Mouse (Mus musculus) right cerebral cortex, postnatal 4 days (tissue): Measurements from ENCODE around the gene Kcnmb1.

ENCODE experiments used
- DNase-seq: peaks from one replicate; pipeline ENCODE4 v3.0.0-alpha.2; 2022

Kcnmb1 gene

DNA sequence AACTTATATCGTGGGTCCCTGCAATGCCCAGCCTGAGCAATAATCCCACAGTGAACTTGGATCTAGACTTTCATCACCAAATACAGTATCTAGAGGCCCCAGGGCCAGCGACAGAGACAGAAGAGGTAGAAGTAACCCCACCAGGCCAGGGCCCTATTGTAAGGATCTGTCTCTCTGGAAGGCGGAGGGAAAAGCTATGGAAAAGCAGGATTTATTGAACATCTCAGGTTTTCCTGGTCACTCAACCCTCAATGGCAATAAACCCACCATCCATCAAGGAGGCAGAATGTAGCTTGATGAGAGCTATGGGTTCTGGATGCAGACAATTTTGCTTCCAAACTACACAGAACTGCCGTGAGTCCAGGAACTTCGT is 39.8 kb downstream of the Kcnmb1 start:
- DNase-seq: no peak

DNA sequence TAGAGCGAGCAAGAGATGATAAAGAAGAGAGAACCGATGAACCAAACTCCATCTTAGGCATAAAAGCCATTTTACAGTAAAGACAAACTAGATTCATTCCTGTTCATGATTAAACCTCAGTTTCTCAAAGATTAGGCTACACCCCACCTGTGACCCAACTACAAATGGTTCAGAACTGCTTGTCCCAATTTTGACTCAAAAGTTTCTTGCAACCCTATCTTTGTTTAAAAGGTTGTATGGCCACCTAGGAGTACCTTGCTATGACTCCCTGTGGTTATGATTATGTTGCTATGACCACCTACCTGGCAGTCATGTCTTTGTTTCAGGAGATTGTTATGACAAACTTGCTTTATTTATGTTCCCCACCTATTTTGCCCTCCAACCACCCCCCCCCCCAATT is 44.8 kb downstream of the Kcnmb1 start:
- no peak for DNase-seq

DNA sequence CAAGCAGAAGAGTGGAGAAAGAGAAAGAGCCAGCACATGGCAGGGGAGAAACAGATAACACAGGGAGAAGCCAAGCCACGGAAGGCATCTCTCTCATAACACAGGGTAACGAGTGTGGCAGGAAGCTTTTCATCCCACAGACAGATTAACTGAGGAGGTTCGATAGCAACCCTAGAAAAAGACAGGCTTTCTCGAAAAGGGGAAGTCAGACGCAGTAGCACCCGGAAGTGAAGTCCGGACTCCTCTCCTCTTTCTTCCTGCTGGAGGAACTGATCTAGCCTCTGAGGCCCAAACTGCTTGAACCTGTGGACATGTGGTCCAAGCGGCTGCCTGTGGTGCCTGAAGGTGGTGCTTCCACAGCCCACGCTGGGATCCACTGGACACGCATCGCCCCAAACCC is 45.4 kb downstream of the Kcnmb1 start:
- DNase-seq: no peak

DNA sequence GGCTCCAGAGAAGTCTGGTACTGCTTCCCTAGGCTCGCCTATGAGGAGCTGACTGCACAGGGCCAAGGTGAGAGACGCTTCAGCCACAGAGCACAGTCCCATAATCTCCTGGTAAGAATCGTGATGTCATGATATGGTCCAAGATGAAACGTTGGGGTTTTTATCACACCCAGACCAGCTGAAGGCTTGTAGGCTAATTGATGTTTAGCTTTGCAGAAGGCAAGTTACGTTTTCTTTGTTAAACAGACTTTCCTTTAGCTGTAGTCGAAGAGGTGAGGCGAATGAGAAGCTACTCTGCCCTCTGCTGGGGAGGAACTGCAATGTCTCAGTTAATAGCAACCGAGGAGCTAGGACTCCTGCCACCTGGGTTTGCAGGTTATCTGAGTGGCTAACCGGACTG is 45.9 kb downstream of the Kcnmb1 start:
- peak; percentile 43 for DNase-seq

DNA sequence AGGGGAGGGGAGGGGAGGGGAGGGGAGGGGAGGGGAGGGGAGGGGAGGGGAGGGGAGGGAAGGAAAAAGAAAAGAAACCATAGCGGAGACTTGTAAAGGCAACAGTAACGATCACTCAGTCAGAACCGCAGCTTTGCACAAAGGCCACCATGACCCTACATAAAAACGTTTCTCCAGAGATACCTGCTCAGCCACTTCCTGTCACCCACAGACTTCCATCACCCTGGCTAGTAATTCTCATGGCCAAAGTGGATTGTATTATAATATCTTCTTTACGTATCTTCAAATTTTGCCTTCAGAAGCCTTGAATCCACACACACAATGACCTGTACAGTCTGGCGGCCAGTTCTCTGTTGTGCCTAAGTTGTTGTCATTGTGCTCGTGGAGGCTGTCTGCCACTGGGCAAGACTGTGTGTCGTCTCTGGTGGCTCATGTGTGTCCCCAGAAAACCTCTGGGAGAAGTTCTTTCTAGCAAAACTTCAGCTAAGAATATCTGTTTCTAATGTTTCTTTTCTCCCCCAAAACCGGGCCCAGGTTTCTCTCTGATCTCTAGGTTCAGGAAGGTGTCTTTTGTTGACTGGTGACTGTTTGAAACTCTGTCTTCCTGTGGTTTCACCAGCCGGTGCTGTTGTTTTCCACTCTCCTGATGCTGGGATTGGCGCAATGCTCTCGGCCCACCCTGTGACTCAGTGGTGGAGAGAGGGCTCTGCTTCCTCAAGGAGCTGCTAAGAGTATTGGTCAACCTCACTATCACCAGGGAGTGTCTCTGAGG is 46.7 kb downstream of the Kcnmb1 start:
- no peak for DNase-seq

DNA sequence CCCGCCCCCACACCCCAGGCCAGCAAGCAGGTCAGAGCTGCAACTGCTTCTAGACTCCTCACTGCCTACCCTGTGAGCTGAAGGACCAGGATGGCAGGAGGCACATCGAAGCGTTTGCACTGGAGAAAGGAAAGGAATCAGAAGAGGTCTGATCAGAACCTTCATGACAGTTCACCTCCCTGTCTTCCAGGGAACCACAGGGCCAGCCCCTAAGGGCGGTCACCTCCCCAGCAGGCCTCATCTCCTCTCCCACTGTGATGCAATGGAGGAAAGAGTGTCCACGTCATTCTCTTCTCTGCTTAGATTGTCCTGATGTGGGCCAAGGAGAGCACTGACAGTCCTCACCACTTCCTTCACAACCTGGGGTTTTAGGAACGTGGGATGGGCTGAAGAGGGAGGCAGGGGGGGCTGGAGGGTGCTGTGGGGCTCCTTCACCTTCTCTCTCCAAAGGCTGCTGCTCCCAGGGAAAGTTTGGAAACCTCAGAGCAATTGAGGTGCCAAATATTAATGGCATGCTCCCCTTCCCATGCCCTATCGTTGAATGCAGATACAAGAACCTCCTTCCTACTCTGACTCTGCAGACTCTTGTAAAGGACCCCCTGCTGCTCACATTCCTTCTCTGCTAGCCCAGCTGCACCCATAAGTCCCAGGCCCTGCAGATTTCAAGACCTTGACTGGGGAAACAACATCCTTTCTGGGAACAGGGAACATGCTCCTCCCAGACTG is 47.5 kb downstream of the Kcnmb1 start:
- DNase-seq: no peak

DNA sequence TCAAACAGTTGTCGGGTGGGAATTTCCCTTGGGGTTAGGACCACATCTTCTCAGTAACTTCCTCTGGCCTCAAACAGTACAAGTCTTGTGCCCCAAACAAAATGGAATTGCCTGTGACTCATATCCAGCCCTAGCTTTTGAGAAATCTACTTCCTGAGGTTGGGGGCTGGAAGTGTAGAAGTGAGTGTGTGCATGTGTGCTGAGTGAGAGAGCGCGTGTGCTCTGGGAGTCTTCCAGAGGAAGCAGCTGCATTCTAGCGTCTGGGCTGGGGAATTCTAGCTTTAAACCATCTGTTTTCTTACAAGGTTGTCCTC is 48.0 kb downstream of the Kcnmb1 start:
- DNase-seq: no peak

DNA sequence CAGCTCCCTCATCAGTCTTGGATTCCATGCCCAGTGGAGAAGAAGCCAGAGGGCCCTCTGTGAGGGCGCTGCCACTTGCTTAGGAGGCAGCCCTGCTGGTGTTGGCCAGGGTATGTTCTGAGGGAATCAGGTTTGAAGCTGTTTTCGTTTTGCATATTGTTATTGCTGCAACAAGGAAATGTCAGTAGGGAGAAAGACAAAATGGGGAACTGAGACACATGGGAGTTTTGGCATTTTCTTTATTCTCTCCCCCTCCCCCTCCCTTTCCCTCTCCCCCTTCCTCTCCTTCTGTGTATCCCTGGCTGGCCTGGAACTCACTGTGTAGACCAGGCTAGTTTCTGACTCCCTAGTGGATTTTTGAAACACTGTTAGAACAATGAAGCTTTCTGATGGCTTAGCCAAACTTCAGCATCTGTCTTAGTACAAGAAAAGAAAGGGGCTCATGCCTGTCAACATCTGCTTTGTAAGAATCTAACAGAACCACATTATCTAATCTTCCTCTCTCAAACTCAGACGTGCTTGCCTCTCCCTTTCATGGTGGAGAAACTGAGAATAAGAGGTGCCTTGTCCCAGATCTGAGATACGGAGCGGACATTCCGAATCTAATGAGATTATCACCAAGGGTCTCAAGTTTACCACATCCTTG is 49.3 kb downstream of the Kcnmb1 start:
- no peak for DNase-seq
